Mouse (Mus musculus) forebrain, postnatal 0 days (tissue): Measurements from ENCODE around the gene Vti1a. TPM values are rescaled to one million over a fixed set of nuclear protein-coding genes. Genes with fewer than 3 reads are reported as not detected.

Experiments
- ATAC-seq: fragments of 200-750 bp; cut with Nextera tagmentation; 2 replicates; pipeline ENCODE4 v1.8.0; 2017; ENCODE audit warnings: mild to moderate bottlenecking, moderate library complexity
- DNase-seq: peaks from one replicate; pipeline ENCODE4 v3.0.0-alpha.2; 2015
- H3K27ac ChIP-seq: fragments of 300-500 bp; sonication (generic); 2 replicates; pipeline ENCODE4 v1.5.1; 2014; ENCODE audit warnings: low read depth, mild to moderate bottlenecking, antibody characterized with exemption, low read length, moderate library complexity, mixed read lengths
- H3K27me3 ChIP-seq: fragments of 300-500 bp; sonication (generic); 2 replicates; pipeline ENCODE4 v1.6.1; 2014; ENCODE audit warnings: mild to moderate bottlenecking, low read length, mixed read lengths; ENCODE audit not compliant: insufficient read depth
- H3K36me3 ChIP-seq: fragments of 300-500 bp; sonication (generic); 2 replicates; pipeline ENCODE4 v1.6.1; 2014; ENCODE audit warnings: mild to moderate bottlenecking, moderate library complexity; ENCODE audit not compliant: insufficient read depth
- H3K4me1 ChIP-seq: fragments of 300-500 bp; sonication (generic); 2 replicates; pipeline ENCODE4 v1.6.1; 2014; ENCODE audit warnings: antibody characterized with exemption; ENCODE audit not compliant: insufficient read depth
- H3K4me2 ChIP-seq: fragments of 300-500 bp; sonication (generic); 2 replicates; pipeline ENCODE4 v1.6.1; 2014; ENCODE audit warnings: low read depth, mild to moderate bottlenecking, moderate library complexity
- H3K4me3 ChIP-seq: fragments of 300-500 bp; sonication (generic); 2 replicates; pipeline ENCODE4 v1.5.1; 2014; ENCODE audit warnings: low read depth, low read length, mixed read lengths
- H3K9ac ChIP-seq: fragments of 300-500 bp; sonication (generic); 2 replicates; pipeline ENCODE4 v1.6.1; 2014; ENCODE audit warnings: mild to moderate bottlenecking
- H3K9me3 ChIP-seq: fragments of 300-500 bp; sonication (generic); 2 replicates; pipeline ENCODE4 v1.6.1; 2016; ENCODE audit warnings: low read length
- CTCF ChIP-seq: sonication (generic); IDR thresholded peaks from 2 replicates; pipeline ENCODE4 v1.5.1; 2016; ENCODE audit warnings: antibody characterized with exemption, control low read depth, low read depth
- WGBS: fragments of 180-500 bp; shearing (Covaris S2); extraction: QIAGEN DNeasy Blood & Tissue Kit; methylation state at CpG from one replicate; pipeline ENCODE4 v1.1.7; 2014; 5-methylcytosine and 5-hydroxymethylcytosine counted together
- polyA plus RNA-seq: library from polyadenylated mRNA; unstranded; fragments of >200 nt; fragmentation: Nextera tagmentation; extraction: Ambion mirVana; gene quantifications from 2 replicates; pipeline ENCODE4 v1.2.1, GENCODE M21; 2015
- total RNA-seq: library from RNA; depleted of rRNA; stranded (reverse); fragments of >200 nt; gene quantifications from 2 replicates; pipeline ENCODE4 v1.2.3, GENCODE M21; 2014

Gene Vti1a
- total and polyA plus RNA-seq, 2 experiments from 2014 or later, result 27.5 to 43.7 TPM

- Histone ChIP-seq H3K9me3 (no peaks in the 10 kb centered on the region), H3K27ac (no peak overlapping the region), H3K4me3 (no peak overlapping the region), H3K9ac (no peak overlapping the region), H3K36me3 (no peaks in the 10 kb centered on the region), H3K4me1 (no peaks in the 10 kb centered on the region), H3K4me2 (no peak overlapping the region), H3K27me3 (no peaks in the 10 kb centered on the region)
- 94% methylated on average over 3 of the region's 3 CpGs for WGBS
- no peak for ATAC-seq
- DNase-seq, result no peak
- no peak for TF ChIP-seq CTCF
Observed at GRCm38 (mm10) chr19:55276770-55277169, 39.3 kb upstream of the Vti1a start.

- WGBS, result 91% methylated on average over 4 of the region's 4 CpGs
- H3K27ac ChIP-seq, result no peak overlapping the region
- H3K4me3 ChIP-seq, result no peak overlapping the region
- ATAC-seq (no peak), DNase-seq (no peak)
- no peaks in the 10 kb centered on the region for H3K36me3 ChIP-seq
- H3K9ac ChIP-seq, result no peak overlapping the region
- H3K9me3 ChIP-seq, result no peaks in the 10 kb centered on the region
- no peak overlapping the region for H3K4me2 ChIP-seq
- no peaks in the 10 kb centered on the region for H3K27me3 ChIP-seq
- TF ChIP-seq CTCF, result no peak
- no peaks in the 10 kb centered on the region for H3K4me1 ChIP-seq
Observed at GRCm38 (mm10) chr19:55284093-55284492, 32.0 kb upstream of the Vti1a start.

- no peak overlapping the region for H3K4me2 ChIP-seq
- no peak for TF ChIP-seq CTCF
- H3K4me3 ChIP-seq, result no peak overlapping the region
- H3K27me3 ChIP-seq, result no peaks in the 10 kb centered on the region
- WGBS, result 86% methylated on average over 4 of the region's 4 CpGs
- H3K27ac ChIP-seq, result no peak overlapping the region
- no peak for DNase-seq
- ATAC-seq, result no peak
- no peaks in the 10 kb centered on the region for H3K4me1 ChIP-seq
- no peak overlapping the region for H3K9ac ChIP-seq
- H3K9me3 ChIP-seq, result no peaks in the 10 kb centered on the region
- H3K36me3 ChIP-seq, result no peaks in the 10 kb centered on the region
Observed at GRCm38 (mm10) chr19:55286034-55286433, 30.1 kb upstream of the Vti1a start.

GRCm38 (mm10) chr19:55288974-55289373, 27.1 kb upstream of the Vti1a start:
- no peaks in the 10 kb centered on the region for H3K27me3 ChIP-seq
- H3K9ac ChIP-seq, result no peak overlapping the region
- TF ChIP-seq CTCF, result no peak
- H3K4me2 ChIP-seq, result no peak overlapping the region
- H3K9me3 ChIP-seq, result no peaks in the 10 kb centered on the region
- no peak overlapping the region for H3K4me3 ChIP-seq
- ATAC-seq (no peak), DNase-seq (no peak)
- no peak overlapping the region for H3K27ac ChIP-seq
- H3K4me1 ChIP-seq, result no peaks in the 10 kb centered on the region
- no peaks in the 10 kb centered on the region for H3K36me3 ChIP-seq

- no peak overlapping the region for H3K9ac ChIP-seq
- no peak for TF ChIP-seq CTCF
- no peaks in the 10 kb centered on the region for H3K9me3 ChIP-seq
- no peak overlapping the region for H3K4me2 ChIP-seq
- ATAC-seq (no peak), DNase-seq (no peak)
- no peak overlapping the region for H3K4me3 ChIP-seq
- H3K36me3 ChIP-seq, result peaks cover 11% of the 10 kb centered on the region
- no peak overlapping the region for H3K27ac ChIP-seq
- H3K4me1 ChIP-seq, result no peaks in the 10 kb centered on the region
- H3K27me3 ChIP-seq, result no peaks in the 10 kb centered on the region
- whole genome bisulfite sequencing, result 90% methylated on average over 2 of the region's 2 CpGs
Observed at GRCm38 (mm10) chr19:55290621-55291270, 25.3 kb upstream of the Vti1a start.

GRCm38 (mm10) chr19:55292210-55292850, 23.8 kb upstream of the Vti1a start:
- Histone ChIP-seq H3K4me1 (no peaks in the 10 kb centered on the region), H3K4me3 (no peak overlapping the region), H3K9ac (no peak overlapping the region), H3K27me3 (no peaks in the 10 kb centered on the region), H3K9me3 (no peaks in the 10 kb centered on the region), H3K27ac (no peak overlapping the region), H3K4me2 (no peak overlapping the region), H3K36me3 (peaks cover 19% of the 10 kb centered on the region)
- no peak for DNase-seq
- 84% methylated on average over 2 of the region's 2 CpGs for WGBS
- ATAC-seq, result no peak
- TF ChIP-seq CTCF, result no peak

- no peak overlapping the region for H3K4me2 ChIP-seq
- no peaks in the 10 kb centered on the region for H3K4me1 ChIP-seq
- H3K27ac ChIP-seq, result no peak overlapping the region
- H3K4me3 ChIP-seq, result no peak overlapping the region
- DNase-seq, result no peak
- 14% methylated on average over 4 of the region's 4 CpGs for WGBS
- ATAC-seq, result no peak
- no peak for TF ChIP-seq CTCF
- no peaks in the 10 kb centered on the region for H3K27me3 ChIP-seq
- no peak overlapping the region for H3K9ac ChIP-seq
- peaks cover 25% of the 10 kb centered on the region for H3K36me3 ChIP-seq
- H3K9me3 ChIP-seq, result no peaks in the 10 kb centered on the region
Observed at GRCm38 (mm10) chr19:55293175-55293574, 22.9 kb upstream of the Vti1a start.
